Mouse (Mus musculus) E14TG2a.4 (cell line): ENCODE measurements around the gene Slc13a2.

Source experiments
- H3K27me3 ChIP-seq: 2 replicates; pipeline ENCODE4 v1.6.1; 2014; ENCODE audit warnings: low read length, control low read depth; ENCODE audit not compliant: insufficient read depth
- H3K36me3 ChIP-seq: 2 replicates; pipeline ENCODE4 v1.6.1; 2014; ENCODE audit warnings: low read length, control low read depth; ENCODE audit not compliant: insufficient read depth
- H3K4me1 ChIP-seq: replicated peaks from 2 replicates; pipeline ENCODE4 v1.6.1; 2014; ENCODE audit warnings: low read depth, low read length, control low read depth
- H3K4me3 ChIP-seq: replicated peaks from 2 replicates; pipeline ENCODE4 v1.5.1; 2014; ENCODE audit warnings: mild to moderate bottlenecking, low read length
- H3K9me3 ChIP-seq: 2 replicates; pipeline ENCODE4 v1.6.1; 2014; ENCODE audit warnings: low read length, control low read depth
- CTCF ChIP-seq: conservative IDR thresholded peaks from 2 replicates; pipeline ENCODE4 v1.5.1; 2014; ENCODE audit warnings: low read length
- NANOG ChIP-seq: IDR thresholded peaks from 2 replicates; pipeline ENCODE4 v1.6.1; 2014; ENCODE audit warnings: borderline replicate concordance, low read length, mixed read lengths
- POU5F1 ChIP-seq: IDR thresholded peaks from 2 replicates; pipeline ENCODE4 v1.6.1; 2014; ENCODE audit warnings: low read length, borderline replicate concordance

The Slc13a2 gene

DNA sequence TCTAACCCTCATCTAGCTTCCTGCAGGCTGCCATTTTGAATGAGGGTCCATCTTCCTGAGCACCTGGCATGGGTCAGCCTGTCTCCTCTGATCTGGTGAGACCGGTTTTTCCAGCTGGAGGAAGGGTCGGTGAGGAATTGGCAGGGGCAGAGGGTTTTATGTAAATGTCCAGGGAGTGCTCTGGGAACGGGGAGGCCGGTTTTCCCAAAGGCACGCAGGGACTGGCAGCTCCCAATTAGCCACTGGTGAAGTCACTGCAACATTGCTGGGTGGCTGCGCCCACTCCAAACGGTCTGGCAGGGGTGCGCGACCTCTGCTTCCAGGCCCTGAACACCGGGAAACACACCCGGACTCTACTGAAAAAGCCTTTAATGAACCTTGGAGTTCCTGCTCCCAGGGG, 25.1 kb downstream of the Slc13a2 start:
- TF ChIP-seq NANOG: no peak
- no peak for TF ChIP-seq CTCF
- TF ChIP-seq POU5F1: no peak; the same call in 1 of the 2 replicates
- H3K36me3 ChIP-seq: no peaks in the 10 kb centered on the region
- 0 out of 2 replicates have a peak, but pooled peaks cover 7% of the 10 kb centered on the region for H3K27me3 ChIP-seq
- peak overlapping the region; percentile 71 for H3K4me3 ChIP-seq
- no peaks in the 10 kb centered on the region for H3K9me3 ChIP-seq
- H3K4me1 ChIP-seq: peaks cover 63% of the 10 kb centered on the region

DNA sequence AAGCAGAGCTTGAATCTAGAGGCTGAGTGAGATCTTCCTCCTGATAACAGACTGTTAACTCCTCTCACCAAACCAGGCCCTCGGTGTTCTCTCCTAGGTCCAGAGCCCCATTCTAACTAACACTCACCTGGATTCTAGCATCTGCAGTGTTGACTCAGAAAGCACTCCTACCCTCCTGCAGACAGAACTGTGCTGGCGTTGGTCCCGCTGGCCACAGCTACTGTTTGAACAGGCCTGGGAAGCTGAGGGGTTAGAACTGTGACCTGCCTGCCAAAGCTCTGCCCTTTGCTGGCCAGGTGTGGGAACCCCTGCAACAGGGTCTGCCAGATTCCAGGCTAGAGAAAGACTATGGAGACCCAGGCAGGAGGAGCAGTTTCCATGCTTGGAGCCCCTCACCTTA, 29.3 kb downstream of the Slc13a2 start:
- Histone ChIP-seq H3K27me3 (peaks cover 4% of the 10 kb centered on the region; the same call in 1 of the 2 replicates), H3K9me3 (no peaks in the 10 kb centered on the region), H3K4me1 (peaks cover 26% of the 10 kb centered on the region), H3K36me3 (no peaks in the 10 kb centered on the region), H3K4me3 (no peak overlapping the region)
- TF ChIP-seq NANOG (no peak), CTCF (no peak), POU5F1 (no peak)

DNA sequence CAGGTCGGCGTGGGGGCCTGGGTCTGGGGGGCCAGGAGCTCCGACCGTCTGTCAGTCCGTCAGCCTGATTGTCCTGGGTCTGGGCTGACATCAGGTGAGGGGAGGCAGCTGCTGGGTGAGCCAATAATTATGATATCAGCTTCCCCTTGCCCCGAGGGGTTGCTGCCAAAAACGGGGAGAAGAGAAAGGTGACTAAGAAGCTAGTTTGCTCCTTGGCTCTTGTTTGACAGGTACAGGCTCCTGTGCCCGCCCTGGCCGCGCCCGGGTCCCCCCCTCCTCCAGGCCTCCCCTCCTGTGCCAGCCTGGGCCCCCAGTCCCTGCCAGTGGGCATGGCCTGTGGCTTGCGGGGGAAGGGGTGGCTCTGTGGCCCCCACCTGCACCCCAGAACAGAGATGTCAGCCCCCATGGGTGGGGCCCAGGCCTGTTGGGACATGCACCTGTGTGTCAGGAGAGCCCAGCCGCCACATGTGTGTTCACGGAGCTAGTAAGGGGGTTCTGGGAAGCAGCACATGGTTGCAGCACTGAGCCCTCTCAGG, 35.4 kb downstream of the Slc13a2 start, which contains the start of gene Foxn1:
Gene Foxn1, minus strand, starts transcription at position 51 of the 536 bp plus-strand sequence.
- H3K4me1 ChIP-seq: peaks cover 14% of the 10 kb centered on the region
- no peaks in the 10 kb centered on the region for H3K36me3 ChIP-seq
- peaks cover 28% of the 10 kb centered on the region for H3K27me3 ChIP-seq
- H3K9me3 ChIP-seq: no peaks in the 10 kb centered on the region
- no peak within 1 kb of the TSS for H3K4me3 ChIP-seq
- TF ChIP-seq CTCF (no peak), NANOG (no peak), POU5F1 (no peak)

DNA sequence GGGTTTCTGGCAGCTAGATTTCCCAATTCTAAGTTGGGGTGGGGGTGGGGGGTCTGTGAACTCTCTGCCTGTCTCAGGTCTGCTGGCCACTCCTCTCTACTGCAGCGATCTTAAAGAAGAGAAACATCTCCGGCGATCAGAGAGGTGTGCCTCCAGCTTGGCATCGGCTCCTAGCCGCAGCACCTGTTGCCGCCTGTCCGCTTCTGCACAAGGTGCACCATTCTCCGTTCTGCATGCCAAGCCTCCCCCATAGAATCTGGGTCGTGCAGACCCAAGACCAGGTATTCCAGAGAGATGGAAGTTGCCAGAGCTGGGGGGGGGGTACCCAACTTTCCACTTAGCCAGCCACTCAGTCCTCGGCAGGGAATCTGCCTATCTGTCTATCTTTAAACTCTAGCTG, 36.2 kb downstream of the Slc13a2 start:
- peaks cover 29% of the 10 kb centered on the region for H3K27me3 ChIP-seq
- no peak overlapping the region for H3K4me3 ChIP-seq
- TF ChIP-seq NANOG (no peak), CTCF (no peak), POU5F1 (no peak)
- no peaks in the 10 kb centered on the region for H3K36me3 ChIP-seq
- no peaks in the 10 kb centered on the region for H3K9me3 ChIP-seq
- peaks cover 14% of the 10 kb centered on the region for H3K4me1 ChIP-seq

DNA sequence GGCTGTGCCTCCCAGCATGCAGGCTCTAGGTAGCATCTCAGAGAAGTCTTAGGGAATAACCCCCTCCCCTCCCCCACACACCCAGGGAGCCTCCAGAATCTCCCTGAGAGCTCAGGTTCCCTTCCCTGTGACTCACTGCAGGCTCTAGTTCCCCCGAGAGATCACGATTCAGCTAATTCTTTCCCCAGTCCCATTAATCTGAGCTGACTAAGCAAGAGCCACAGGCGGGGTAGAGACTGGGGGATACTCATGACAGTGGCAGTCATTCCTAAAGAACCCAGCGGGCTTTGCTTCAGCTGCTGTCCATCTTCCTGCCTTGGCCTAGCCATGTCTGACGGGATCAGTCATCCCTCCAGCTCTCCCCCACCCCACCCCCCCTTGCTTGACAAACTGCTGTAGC, 39.3 kb downstream of the Slc13a2 start:
- no peaks in the 10 kb centered on the region for H3K9me3 ChIP-seq
- no peak overlapping the region for H3K4me3 ChIP-seq
- no peaks in the 10 kb centered on the region for H3K36me3 ChIP-seq
- H3K27me3 ChIP-seq: peaks cover 42% of the 10 kb centered on the region
- no peak for TF ChIP-seq POU5F1
- peaks cover 18% of the 10 kb centered on the region for H3K4me1 ChIP-seq

DNA sequence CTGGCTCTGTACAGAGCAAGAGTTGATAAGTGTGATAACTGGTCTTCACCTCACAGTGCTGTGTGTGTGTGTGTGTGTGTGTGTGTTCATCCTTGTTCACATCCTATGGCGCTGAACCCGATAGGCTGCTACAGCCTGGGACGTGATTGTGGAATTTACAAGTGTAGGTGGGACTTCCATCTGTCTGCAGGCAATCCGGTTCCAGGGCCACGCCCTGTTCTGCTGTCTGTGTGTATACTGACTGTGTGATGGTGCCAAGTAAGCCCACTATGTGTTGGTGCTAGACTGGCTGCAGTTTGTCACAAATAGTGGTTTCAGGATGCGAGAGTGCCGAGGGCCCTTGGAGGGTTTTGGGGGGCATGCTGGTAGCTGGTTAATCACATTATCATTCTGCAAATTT, 39.7 kb downstream of the Slc13a2 start:
- peaks cover 21% of the 10 kb centered on the region for H3K4me1 ChIP-seq
- H3K9me3 ChIP-seq: no peaks in the 10 kb centered on the region
- no peaks in the 10 kb centered on the region for H3K36me3 ChIP-seq
- TF ChIP-seq POU5F1: no peak
- TF ChIP-seq CTCF: no peak
- TF ChIP-seq NANOG: no peak
- peaks cover 40% of the 10 kb centered on the region for H3K27me3 ChIP-seq
- no peak overlapping the region for H3K4me3 ChIP-seq

DNA sequence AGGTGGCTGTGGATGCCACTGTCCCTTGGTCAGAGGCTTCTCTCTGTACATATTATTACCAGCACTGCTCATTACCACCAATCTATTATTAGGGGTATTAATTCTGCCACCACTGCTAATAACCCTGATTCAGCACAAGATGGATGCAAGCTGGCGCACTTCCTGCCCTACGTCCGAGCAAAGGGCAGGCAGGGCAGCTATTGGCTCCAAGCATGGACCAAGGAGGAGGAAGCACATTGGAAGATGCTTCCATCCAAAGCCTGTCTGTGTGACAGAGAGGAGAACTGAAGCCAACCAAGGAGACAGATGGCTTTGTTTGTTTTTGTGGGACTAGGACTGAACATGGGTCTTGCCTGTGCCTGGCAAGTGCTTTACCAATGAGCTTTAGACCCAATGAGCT, 41.0 kb downstream of the Slc13a2 start:
- Histone ChIP-seq H3K4me3 (no peak overlapping the region), H3K4me1 (peaks cover 23% of the 10 kb centered on the region), H3K36me3 (no peaks in the 10 kb centered on the region), H3K9me3 (no peaks in the 10 kb centered on the region), H3K27me3 (peaks cover 38% of the 10 kb centered on the region)
- TF ChIP-seq CTCF (no peak), POU5F1 (no peak), NANOG (no peak)

DNA sequence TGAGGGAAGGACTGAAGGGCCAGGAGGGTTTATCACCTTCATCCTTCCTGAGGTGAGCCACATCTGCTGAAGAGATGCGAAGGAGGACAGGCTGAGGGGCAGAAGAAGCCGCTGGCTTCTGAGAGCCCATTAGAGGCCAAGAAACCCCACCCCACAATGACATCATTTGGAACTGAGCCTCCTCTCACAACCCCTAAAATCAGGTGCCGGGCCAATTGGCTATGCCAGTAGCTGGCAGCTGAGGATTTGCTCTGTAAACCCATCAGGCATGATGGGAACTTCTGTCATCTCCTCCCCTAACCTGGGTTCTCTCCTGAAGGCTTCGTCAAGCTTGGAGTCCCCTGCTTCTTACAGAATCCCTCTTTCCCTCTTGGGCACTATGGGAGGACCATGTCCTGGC, 41.7 kb downstream of the Slc13a2 start:
- Histone ChIP-seq H3K27me3 (peaks cover 38% of the 10 kb centered on the region), H3K36me3 (no peaks in the 10 kb centered on the region), H3K9me3 (no peaks in the 10 kb centered on the region), H3K4me1 (peaks cover 27% of the 10 kb centered on the region), H3K4me3 (no peak overlapping the region)
- no peak for TF ChIP-seq POU5F1
- no peak for TF ChIP-seq CTCF
- TF ChIP-seq NANOG: no peak

DNA sequence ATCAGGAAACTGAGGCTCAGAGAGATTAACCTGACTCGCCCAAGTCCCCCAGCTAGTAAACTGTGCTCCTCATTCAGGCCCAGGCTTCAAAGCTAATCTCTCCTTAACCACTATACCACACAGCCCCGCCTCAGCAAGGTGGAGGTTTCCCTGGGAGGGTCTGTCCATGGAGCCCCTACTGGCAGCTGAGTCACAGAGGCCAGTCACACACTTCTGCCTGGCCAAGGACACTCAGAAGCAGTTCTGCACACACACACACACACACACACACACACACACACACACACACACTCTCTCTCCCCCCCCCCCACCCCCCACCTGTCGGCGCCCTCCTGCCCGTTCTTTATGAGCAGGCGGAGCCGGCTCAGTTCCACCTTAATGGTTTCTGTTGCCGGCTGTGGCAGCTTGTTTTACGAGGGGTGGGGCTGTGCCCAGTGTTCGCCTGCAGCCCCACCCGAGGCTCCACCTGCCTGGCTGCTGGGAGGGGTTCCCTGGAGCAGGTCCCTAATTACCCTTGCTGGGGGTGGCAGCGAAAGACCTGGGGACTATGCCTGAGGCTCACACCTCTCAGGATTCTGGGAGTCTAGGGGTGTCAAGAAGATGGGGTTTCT, 44.4 kb downstream of the Slc13a2 start:
- Histone ChIP-seq H3K36me3 (no peaks in the 10 kb centered on the region), H3K4me3 (no peak overlapping the region), H3K4me1 (peaks cover 21% of the 10 kb centered on the region), H3K27me3 (peaks cover 27% of the 10 kb centered on the region), H3K9me3 (no peaks in the 10 kb centered on the region)
- TF ChIP-seq CTCF: no peak
- TF ChIP-seq NANOG: no peak
- no peak for TF ChIP-seq POU5F1
